Mouse (Mus musculus): Measurements from ENCODE around the gene Bcl9l.

Gene Bcl9l

GRCm38 (mm10) chr9:44511935-44512716 lies 29.5 kb downstream of the Bcl9l start:
- DNase-seq (ENCODE audit: low spot score): no peak

- DNase-seq (ENCODE audit: low spot score): no peak
These were observed 30.0 kb downstream of the Bcl9l start for GRCm38 (mm10) chr9:44512717-44513003.

GRCm38 (mm10) chr9:44513121-44513520 lies 30.5 kb downstream of the Bcl9l start:
- no peak for DNase-seq (ENCODE audit: low spot score)

- no peak for DNase-seq (ENCODE audit: low spot score)
These were observed 31.0 kb downstream of the Bcl9l start for GRCm38 (mm10) chr9:44513610-44514009.

- no peak for DNase-seq (ENCODE audit: low spot score)
These were observed 31.5 kb downstream of the Bcl9l start for GRCm38 (mm10) chr9:44514147-44514546.

- peak; percentile 83 for DNase-seq (ENCODE audit: low spot score)
These were observed 32.6 kb downstream of the Bcl9l start for GRCm38 (mm10) chr9:44515131-44515751.

GRCm38 (mm10) chr9:44515891-44516290 lies 33.3 kb downstream of the Bcl9l start:
- DNase-seq (ENCODE audit: low spot score): no peak

GRCm38 (mm10) chr9:44517368-44517767 lies 34.7 kb downstream of the Bcl9l start:
- DNase-seq (ENCODE audit: low spot score): no peak

GRCm38 (mm10) chr9:44518068-44518467 lies 35.4 kb downstream of the Bcl9l start:
- DNase-seq (ENCODE audit: low spot score): no peak

- DNase-seq (ENCODE audit: low spot score): no peak
These were observed 39.3 kb downstream of the Bcl9l start for GRCm38 (mm10) chr9:44521927-44522326.

GRCm38 (mm10) chr9:44523686-44524085 lies 41.1 kb downstream of the Bcl9l start:
- no peak for DNase-seq (ENCODE audit: low spot score)

GRCm38 (mm10) chr9:44524235-44524826 lies 41.7 kb downstream of the Bcl9l start:
- no peak for DNase-seq (ENCODE audit: low spot score)

GRCm38 (mm10) chr9:44525001-44525400 lies 42.4 kb downstream of the Bcl9l start:
- no peak for DNase-seq (ENCODE audit: low spot score)

GRCm38 (mm10) chr9:44525589-44525988 lies 43.0 kb downstream of the Bcl9l start:
- no peak for DNase-seq (ENCODE audit: low spot score)

GRCm38 (mm10) chr9:44526337-44527112 lies 43.9 kb downstream of the Bcl9l start:
- DNase-seq (ENCODE audit: low spot score): peak; percentile 53

GRCm38 (mm10) chr9:44528340-44528739 lies 45.7 kb downstream of the Bcl9l start:
- DNase-seq (ENCODE audit: low spot score): no peak

- peak; percentile 54 for DNase-seq (ENCODE audit: low spot score)
These were observed 50.5 kb downstream of the Bcl9l start for GRCm38 (mm10) chr9:44532991-44533580.

- DNase-seq (ENCODE audit: low spot score): no peak
These were observed 55.1 kb downstream of the Bcl9l start for GRCm38 (mm10) chr9:44537625-44538301.

GRCm38 (mm10) chr9:44539816-44540421 lies 57.3 kb downstream of the Bcl9l start:
- no peak for DNase-seq (ENCODE audit: low spot score)

- DNase-seq (ENCODE audit: low spot score): no peak
These were observed 58.1 kb downstream of the Bcl9l start for GRCm38 (mm10) chr9:44540676-44541075.

- DNase-seq (ENCODE audit: low spot score): no peak
These were observed 59.7 kb downstream of the Bcl9l start for GRCm38 (mm10) chr9:44542364-44542763.

All from lung, postnatal 25 days (tissue).